Mouse (Mus musculus) CH12.LX (cell line): Measurements from ENCODE around the gene 1700020L24Rik. TPM values are rescaled to one million over a fixed set of nuclear protein-coding genes. Genes with fewer than 3 reads are reported as not detected.

Source experiments
- DNase-seq: peaks from one replicate; pipeline ENCODE4 v3.0.0-alpha.2; 2013; ENCODE audit errors: extremely low read depth
- H3K27ac ChIP-seq: 2 replicates; pipeline ENCODE4 v1.5.1; 2012; ENCODE audit warnings: low read depth, mild to moderate bottlenecking, control low read depth, moderate library complexity; ENCODE audit not compliant: insufficient read depth
- H3K27me3 ChIP-seq: replicated peaks from 2 replicates; pipeline ENCODE3; 2012; ENCODE audit warnings: inconsistent platforms
- H3K36me3 ChIP-seq, 2 experiments: replicated peaks in 1 of 2; 2 replicates each; pipeline versions ENCODE3 to v1.6.1; 2012; ENCODE audit warnings: inconsistent platforms in 1 of 2, low read length in 1 of 2, mild to moderate bottlenecking in 1 of 2, mixed read lengths in 1 of 2, moderate library complexity in 1 of 2; ENCODE audit not compliant: control insufficient read depth in 1 of 2, insufficient read depth in 1 of 2
- H3K4me1 ChIP-seq, 2 experiments: 2 replicates each; pipeline ENCODE4 v1.6.1; 2012; ENCODE audit warnings: inconsistent platforms in 1 of 2, moderate library complexity in 1 of 2; ENCODE audit not compliant: insufficient read depth in 2 of 2, control insufficient read depth in 1 of 2
- H3K4me2 ChIP-seq: 2 replicates; pipeline ENCODE4 v1.6.1; 2012; ENCODE audit warnings: low read depth, mild to moderate bottlenecking, control low read depth; ENCODE audit not compliant: poor library complexity, insufficient read depth, severe bottlenecking
- H3K4me3 ChIP-seq, 3 experiments: fragments of 150-350 bp in 1 of 3; sonication (generic) in 1 of 3; replicated peaks in 1 of 3; 2 replicates each; pipeline versions ENCODE3 to v1.5.1; 2011 to 2012; ENCODE audit warnings: low read depth in 2 of 3, low read length in 2 of 3, mild to moderate bottlenecking in 2 of 3, moderate library complexity in 2 of 3, control low read depth in 1 of 3, improper control_type of control experiment in 1 of 3, inconsistent platforms in 1 of 3, mixed read lengths in 1 of 3; ENCODE audit not compliant: poor library complexity in 1 of 3
- H3K79me2 ChIP-seq: replicated peaks from 2 replicates; pipeline ENCODE4 v1.6.1; 2012; ENCODE audit warnings: mild to moderate bottlenecking, moderate library complexity; ENCODE audit not compliant: control insufficient read depth, poor library complexity, insufficient read depth, severe bottlenecking; ENCODE audit errors: extremely low read depth
- H3K9ac ChIP-seq: 2 replicates; pipeline ENCODE4 v1.6.1; 2012; ENCODE audit warnings: low read depth, mild to moderate bottlenecking, control low read depth, moderate library complexity; ENCODE audit not compliant: insufficient read depth
- H3K9me3 ChIP-seq: replicated peaks from 2 replicates; pipeline ENCODE3; 2012; ENCODE audit warnings: low read length, inconsistent platforms, mixed read lengths
- BHLHE40 ChIP-seq: IDR thresholded peaks from 2 replicates; pipeline ENCODE4 v1.6.1; 2011; ENCODE audit warnings: mild to moderate bottlenecking, low read depth, low read length, improper control_type of control experiment
- CHD1 ChIP-seq: IDR thresholded peaks from 2 replicates; pipeline ENCODE4 v1.6.1; 2012; ENCODE audit warnings: low read depth, low read length, improper control_type of control experiment, inconsistent platforms
- CHD2 ChIP-seq: IDR thresholded peaks from 2 replicates; pipeline ENCODE4 v1.6.1; 2011; ENCODE audit warnings: low read length, improper control_type of control experiment
- CTCF ChIP-seq, 2 experiments: IDR thresholded peaks in 1 of 2; conservative IDR thresholded peaks in 1 of 2; 2 replicates each; pipeline ENCODE4 v1.5.1; 2011 to 2012; ENCODE audit warnings: low read depth in 2 of 2, low read length in 2 of 2, improper control_type of control experiment in 1 of 2, inconsistent platforms in 1 of 2, mild to moderate bottlenecking in 1 of 2, moderate library complexity in 1 of 2
- EP300 ChIP-seq: IDR thresholded peaks from 2 replicates; pipeline ENCODE4 v1.6.1; 2011; ENCODE audit warnings: low read length, improper control_type of control experiment
- HCFC1 ChIP-seq: IDR thresholded peaks from 2 replicates; pipeline ENCODE4 v1.6.1; 2012; ENCODE audit warnings: low read depth, mild to moderate bottlenecking, inconsistent platforms, low read length, improper control_type of control experiment
- IRF4 ChIP-seq: IDR thresholded peaks from 2 replicates; pipeline ENCODE4 v1.6.1; 2014; ENCODE audit warnings: low read depth, mild to moderate bottlenecking, inconsistent platforms, low read length, improper control_type of control experiment
- MAFK ChIP-seq: IDR thresholded peaks from 2 replicates; pipeline ENCODE4 v1.6.1; 2011; ENCODE audit warnings: low read length, improper control_type of control experiment; ENCODE audit not compliant: insufficient replicate concordance
- MAX ChIP-seq: IDR thresholded peaks from 2 replicates; pipeline ENCODE4 v1.6.1; 2011; ENCODE audit warnings: low read length, improper control_type of control experiment
- MEF2A ChIP-seq: IDR thresholded peaks from 2 replicates; pipeline ENCODE4 v1.6.1; 2014; ENCODE audit warnings: low read depth, mild to moderate bottlenecking, inconsistent platforms, low read length, improper control_type of control experiment, borderline replicate concordance
- MXI1 ChIP-seq: IDR thresholded peaks from 2 replicates; pipeline ENCODE4 v1.6.1; 2011; ENCODE audit warnings: mild to moderate bottlenecking, low read depth, low read length, improper control_type of control experiment
- PAX5 ChIP-seq: IDR thresholded peaks from 2 replicates; pipeline ENCODE4 v1.6.1; 2012; ENCODE audit warnings: low read length, inconsistent platforms, mixed read lengths
- RAD21 ChIP-seq: IDR thresholded peaks from 2 replicates; pipeline ENCODE4 v1.6.1; 2011; ENCODE audit warnings: low read depth, mild to moderate bottlenecking, low read length, improper control_type of control experiment, moderate library complexity
- RCOR1 ChIP-seq: conservative IDR thresholded peaks from 2 replicates; pipeline ENCODE4 v1.6.1; 2012; ENCODE audit warnings: low read depth, mild to moderate bottlenecking, inconsistent platforms, low read length, improper control_type of control experiment
- SMC3 ChIP-seq: IDR thresholded peaks from 2 replicates; pipeline ENCODE4 v1.6.1; 2011; ENCODE audit warnings: low read depth, low read length, improper control_type of control experiment
- USF2 ChIP-seq: conservative IDR thresholded peaks from 2 replicates; pipeline ENCODE4 v1.6.1; 2011; ENCODE audit warnings: low read depth, low read length, improper control_type of control experiment
- ZC3H11A ChIP-seq: IDR thresholded peaks from 2 replicates; pipeline ENCODE4 v1.6.1; 2012; ENCODE audit warnings: low read depth, mild to moderate bottlenecking, inconsistent platforms, low read length, improper control_type of control experiment
- ZMIZ1 ChIP-seq: IDR thresholded peaks from 2 replicates; pipeline ENCODE4 v1.6.1; 2012; ENCODE audit warnings: low read depth, mild to moderate bottlenecking, inconsistent platforms, low read length, improper control_type of control experiment
- ZNF384 ChIP-seq: IDR thresholded peaks from 2 replicates; pipeline ENCODE4 v1.6.1; 2012; ENCODE audit warnings: low read depth, low read length, improper control_type of control experiment, inconsistent platforms
- dilution Hi-C: fragments of 300-500 bp; cut with MboI; formaldehyde crosslinking; loops from 2 replicates; pipeline ENCODE4 v1.14.3; 2020; ENCODE audit warnings: low sequenced_read_pairs; ENCODE audit not compliant: extremely low pct_unique_long_range_greater_than_20kb, extremely low pct_ligation_motif_present
- in situ Hi-C: fragments of 300-500 bp; cut with MboI; formaldehyde crosslinking; loops from 3 replicates; pipeline ENCODE4 v1.14.3; 2019; ENCODE audit warnings: low sequenced_read_pairs, low pct_ligation_motif_present, low pct_unique_long_range_greater_than_20kb, mixed read lengths
- polyA plus RNA-seq: library from polyadenylated mRNA; unstranded; fragments of >175 nt; gene quantifications from 2 replicates; pipeline ENCODE4 v1.2.1, GENCODE M21; 2012; ENCODE audit warnings: low read depth; ENCODE audit not compliant: insufficient read length
- total RNA-seq, 2 experiments: library from RNA; depleted of rRNA; stranded (reverse); fragments of 300-350 nt in 1 of 2; fragments of >200 nt in 1 of 2; gene quantifications; 2 replicates each; pipeline ENCODE4 v1.2.3; 2012 to 2014

1700020L24Rik gene
- total and polyA plus RNA-seq, 3 experiments = 0.21 to 0.40 TPM; not detected in 1

DNA sequence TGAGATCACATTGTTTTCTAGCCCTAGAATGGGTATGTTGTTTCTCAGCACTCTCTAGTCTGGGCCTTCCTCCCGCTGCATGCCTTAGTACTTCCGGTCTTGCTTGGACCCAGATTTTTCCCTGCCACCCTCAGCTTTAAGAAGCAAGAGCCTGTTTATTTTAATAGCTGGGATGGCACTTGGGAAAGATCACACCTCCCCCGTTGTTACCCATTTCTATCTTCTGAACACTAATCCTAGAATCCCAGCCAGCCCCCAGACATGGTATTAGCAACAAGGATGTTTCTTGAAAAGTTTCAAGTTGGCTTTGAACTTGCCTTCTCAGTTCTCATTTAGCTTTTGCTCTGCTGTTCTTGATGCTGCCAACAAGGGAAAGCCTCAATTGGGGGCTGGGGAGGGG lies 31.1 kb upstream of the 1700020L24Rik start:
- in situ Hi-C loops = loop anchor here (25.0 kb wide), 1 partner anchor 494 kb away; the partner anchor contains the start of genes Nle1 and Unc45b
- H3K4me2 ChIP-seq = no peak overlapping the region
- H3K27me3 ChIP-seq = peaks cover 8% of the 10 kb centered on the region
- H3K36me3 ChIP-seq = peaks cover 24 to 41% of the 10 kb centered on the region in 2 experiments
- no peak overlapping the region for H3K9ac ChIP-seq
- no peak overlapping the region for H3K4me3 ChIP-seq
- dilution Hi-C loops = no loop called here
- peaks cover 17 to 35% of the 10 kb centered on the region in 2 experiments for H3K4me1 ChIP-seq
- H3K79me2 ChIP-seq = no peaks in the 10 kb centered on the region
- DNase-seq = no peak
- no peaks in the 10 kb centered on the region for H3K9me3 ChIP-seq
- no peak for TF ChIP-seq PAX5
- TF ChIP-seq ZMIZ1 = no peak
- no peak for TF ChIP-seq ZC3H11A
- no peak for TF ChIP-seq CHD2
- TF ChIP-seq SMC3 = no peak
- no peak for TF ChIP-seq USF2
- TF ChIP-seq ZNF384 = no peak
- TF ChIP-seq EP300 = no peak
- no peak for TF ChIP-seq RAD21
- TF ChIP-seq HCFC1 = no peak
- no peak for TF ChIP-seq MAFK
- no peak for TF ChIP-seq RCOR1
- TF ChIP-seq CHD1 = no peak
- no peak for TF ChIP-seq CTCF (conservative IDR thresholded peaks at IDR 0.05 in 1 of 2, IDR thresholded peaks at IDR 0.05 in 1 of 2; ENCODE audit: low read depth in 2 of 2, low read length in 2 of 2)
- TF ChIP-seq MAX = no peak
- no peak overlapping the region for H3K27ac ChIP-seq

DNA sequence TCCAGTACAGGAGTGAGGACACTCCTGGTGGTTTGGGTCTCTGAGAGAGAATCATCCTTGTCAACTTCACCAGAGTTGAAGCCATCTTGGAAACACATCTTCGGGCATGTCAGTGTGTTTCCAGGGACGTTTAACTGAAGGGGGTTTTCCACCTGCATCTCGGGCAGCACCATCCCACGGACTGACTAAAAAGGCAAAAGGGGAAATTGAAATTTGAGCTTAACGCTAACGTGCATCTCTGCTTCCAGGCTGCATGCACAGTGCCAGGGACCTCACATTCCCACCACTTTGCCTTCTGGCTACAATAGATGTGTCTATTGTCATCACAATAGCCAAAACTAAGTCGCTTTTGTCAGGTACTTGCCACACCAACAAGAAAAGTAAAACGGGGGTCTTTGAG lies 29.2 kb upstream of the 1700020L24Rik start:
- Histone ChIP-seq H3K4me1 (peaks cover 17 to 35% of the 10 kb centered on the region in 2 experiments), H3K27ac (no peak overlapping the region), H3K36me3 (peaks cover 13 to 24% of the 10 kb centered on the region in 2 experiments), H3K9ac (no peak overlapping the region), H3K79me2 (no peaks in the 10 kb centered on the region), H3K27me3 (peaks cover 22% of the 10 kb centered on the region), H3K9me3 (no peaks in the 10 kb centered on the region), H3K4me2 (no peak overlapping the region), H3K4me3 (no peak overlapping the region)
- dilution Hi-C loops = no loop called here
- TF ChIP-seq EP300 = peak; percentile 53; the same call in 1 of the 2 replicates
- TF ChIP-seq MXI1 = peak; percentile 48; the same call in 1 of the 2 replicates
- peak; percentile 18; the same call in 1 of the 2 replicates for TF ChIP-seq MEF2A
- peak; percentile 62; the same call in 1 of the 2 replicates for TF ChIP-seq BHLHE40
- TF ChIP-seq MAFK = no peak
- TF ChIP-seq IRF4 = peak; percentile 82
- in situ Hi-C loops = loop anchor here (25.0 kb wide), 1 partner anchor 496 kb away; the partner anchor contains the start of genes Nle1 and Unc45b
- DNase-seq = peak; percentile 45
